Mouse (Mus musculus): ENCODE measurements around the gene Cetn3.

The Cetn3 gene

GRCm38 (mm10) chr13:81824576-81825330 lies 41.9 kb downstream of the Cetn3 start:
- no peak for DNase-seq

GRCm38 (mm10) chr13:81828486-81828885 lies 45.6 kb downstream of the Cetn3 start:
- DNase-seq, result no peak

GRCm38 (mm10) chr13:81831838-81832237 lies 49.0 kb downstream of the Cetn3 start:
- DNase-seq, result no peak

- no peak for DNase-seq
Measured at GRCm38 (mm10) chr13:81836386-81837177, 53.7 kb downstream of the Cetn3 start.

- no peak for DNase-seq
Measured at GRCm38 (mm10) chr13:81838016-81838415, 55.1 kb downstream of the Cetn3 start.

- no peak for DNase-seq
Measured at GRCm38 (mm10) chr13:81838948-81839347, 56.1 kb downstream of the Cetn3 start.

GRCm38 (mm10) chr13:81840246-81840645 lies 57.4 kb downstream of the Cetn3 start:
- DNase-seq, result no peak

- no peak for DNase-seq
Measured at GRCm38 (mm10) chr13:81840646-81841045, 57.8 kb downstream of the Cetn3 start.

GRCm38 (mm10) chr13:81842278-81842677 lies 59.4 kb downstream of the Cetn3 start:
- no peak for DNase-seq
